ENCODE assay signal across 16 mouse cellular contexts in the genomic region with DNA sequence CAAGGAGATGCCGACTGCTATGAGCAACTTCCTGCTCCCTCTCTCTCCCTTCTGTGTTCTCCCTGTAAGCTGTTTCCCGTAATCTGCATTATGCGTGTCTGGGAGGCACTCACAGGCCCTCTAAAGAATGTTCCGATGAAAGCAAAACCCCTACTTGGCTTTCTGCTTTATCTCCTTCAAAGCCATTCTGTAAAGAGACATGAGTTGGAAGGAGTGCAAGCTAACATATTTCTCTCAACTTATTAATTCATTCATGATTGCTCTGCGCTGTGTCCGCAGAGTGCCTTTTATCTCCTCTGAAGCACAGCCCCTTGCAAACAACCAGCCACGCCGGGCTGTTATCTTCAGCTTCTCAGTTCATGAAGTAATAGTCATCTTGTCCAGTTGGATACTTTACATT.
DNase-seq lines count a peak whose midpoint lies in the region; ATAC-seq and TF ChIP-seq lines count a peak whose summit lies in the region.
"Had no signal": no experiment of that assay in that cellular context is flagged by ENCODE, and none has a peak within 500 bp of the region (broad histone marks: within the 10 kb centered on the region; RNA-seq: fewer than 3 reads in every experiment).

No protein-coding gene starts in this region.

- 67% methylated on average over 8 of the region's 8 CpGs for WGBS in liver, adult 2 months
- 54% methylated on average over 8 of the region's 8 CpGs for WGBS in liver, embryonic 12.5 days (ENCODE audit: insufficient replicate concordance)

- no peak overlapping the region for H3K4me3 ChIP-seq in liver, adult 2 months (ENCODE audit: insufficient read depth, low read depth, low read length)
- no peak overlapping the region for H3K4me3 ChIP-seq in liver, embryonic 12.5 days
- H3K4me3 ChIP-seq in embryonic fibroblast, embryonic 13.5 days (ENCODE audit: insufficient read depth, low read length): no peak overlapping the region
- H3K4me3 ChIP-seq: embryonic facial prominence, embryonic 15.5 days; forebrain, embryonic 13.5 days; liver, embryonic 15.5 days had no signal

- no peak for TF ChIP-seq CTCF in liver, adult 2 months (IDR thresholded peaks at IDR 0.05; ENCODE audit: low read depth, low read length)
- TF ChIP-seq CTCF in brain, embryonic 14.5 days (IDR thresholded peaks at IDR 0.05; ENCODE audit: borderline replicate concordance, extremely low read depth, insufficient read depth, insufficient read length): no peak
- TF ChIP-seq CTCF in embryonic fibroblast, embryonic 13.5 days (IDR thresholded peaks at IDR 0.05; ENCODE audit: borderline replicate concordance, insufficient read depth, low read length): no peak

- no peak for TF ChIP-seq POLR2A in liver, adult 2 months (IDR thresholded peaks at IDR 0.05; ENCODE audit: extremely low read depth, insufficient read depth, low read length)
- no peak for TF ChIP-seq POLR2A in brain, embryonic 14.5 days (IDR thresholded peaks at IDR 0.05; ENCODE audit: borderline replicate concordance, extremely low read depth, insufficient read depth, insufficient read length, poor library complexity, severe bottlenecking)
- no peak for TF ChIP-seq POLR2A in embryonic fibroblast, embryonic 13.5 days (IDR thresholded peaks at IDR 0.05; ENCODE audit: low read depth, low read length)

- ATAC-seq in liver, embryonic 12.5 days: no peak
- ATAC-seq in CD4-positive, CD25-positive, alpha-beta regulatory T cell, adult 4 months: no peak
- ATAC-seq in megakaryocyte progenitor cell, adult 5-6 weeks (replicated peaks; ENCODE audit: poor library complexity): no peak
- ATAC-seq: activated CD4-positive, CD25-positive, alpha-beta regulatory T cell, adult 4 months; forebrain, embryonic 13.5 days had no signal

- H3K27ac ChIP-seq in liver, adult 2 months (replicated peaks; ENCODE audit: insufficient read depth, low read depth, low read length): no peak overlapping the region
- no peak overlapping the region for H3K27ac ChIP-seq in liver, embryonic 12.5 days
- peak overlapping the region; percentile 9; the same call in 1 of the 2 replicates for H3K27ac ChIP-seq in embryonic fibroblast, embryonic 13.5 days (ENCODE audit: insufficient read depth, low read length)
- H3K27ac ChIP-seq: embryonic facial prominence, embryonic 15.5 days; forebrain, embryonic 13.5 days; liver, embryonic 15.5 days had no signal

- H3K36me3 ChIP-seq in liver, adult 2 months (ENCODE audit: control insufficient read depth, insufficient read depth, low read length): no peaks in the 10 kb centered on the region
- H3K36me3 ChIP-seq in liver, embryonic 12.5 days: no peaks in the 10 kb centered on the region
- H3K36me3 ChIP-seq: embryonic facial prominence, embryonic 15.5 days; liver, embryonic 15.5 days had no signal

- no peaks in the 10 kb centered on the region for H3K9me3 ChIP-seq in liver, embryonic 12.5 days (replicated peaks)
- H3K9me3 ChIP-seq: embryonic facial prominence, embryonic 15.5 days; forebrain, embryonic 13.5 days; liver, embryonic 15.5 days had no signal

- peak; percentile 19 for DNase-seq in liver, adult 2 months (ENCODE audit: extremely low read depth, low read depth, low spot score)
- DNase-seq in brain, embryonic 14.5 days (ENCODE audit: low read depth): peak; percentile 23
- DNase-seq in heart, postnatal 10 days: peak; percentile 42 to 60
- DNase-seq in left cerebral cortex, postnatal 25 days (ENCODE audit: low spot score in 2 of 2): no peak
- DNase-seq: cerebellum, adult 11 months; right cerebral cortex, postnatal 25 days; thymus, postnatal 36 days had no signal

- no peaks in the 10 kb centered on the region for H3K79me2 ChIP-seq in liver, adult 2 months (ENCODE audit: control insufficient read depth, insufficient read depth, low read length)

- no peaks in the 10 kb centered on the region for H3K27me3 ChIP-seq in liver, adult 2 months (ENCODE audit: control insufficient read depth, insufficient read depth, low read length)
- H3K27me3 ChIP-seq in liver, embryonic 12.5 days (replicated peaks): no peaks in the 10 kb centered on the region
- H3K27me3 ChIP-seq: CH12.LX; embryonic facial prominence, embryonic 15.5 days; forebrain, embryonic 13.5 days; liver, embryonic 15.5 days had no signal

- H3K4me2 ChIP-seq in liver, embryonic 12.5 days: no peak overlapping the region
- H3K4me2 ChIP-seq: embryonic facial prominence, embryonic 15.5 days; forebrain, embryonic 13.5 days; liver, embryonic 15.5 days had no signal

- no peak overlapping the region for H3K9ac ChIP-seq in liver, adult 2 months (ENCODE audit: low read depth, low read length)
- H3K9ac ChIP-seq in liver, embryonic 12.5 days: no peak overlapping the region
- H3K9ac ChIP-seq: embryonic facial prominence, embryonic 15.5 days; forebrain, embryonic 13.5 days; liver, embryonic 15.5 days had no signal

- H3K4me1 ChIP-seq in liver, adult 2 months (ENCODE audit: control insufficient read depth, insufficient read depth, low read length): no peaks in the 10 kb centered on the region
- H3K4me1 ChIP-seq in liver, embryonic 12.5 days: no peaks in the 10 kb centered on the region
- H3K4me1 ChIP-seq in embryonic fibroblast, embryonic 13.5 days (ENCODE audit: control insufficient read depth, insufficient read depth, low read length): no peaks in the 10 kb centered on the region
- H3K4me1 ChIP-seq: liver, embryonic 15.5 days had no signal

- intact Hi-C loops in heart, postnatal 10 days (cut with DNase I): no loop called here
- intact Hi-C loops in left cerebral cortex, postnatal 25 days (cut with DNase I): loop anchor here (5.0 kb wide), 1 partner anchor 652 kb away; a partner anchor contains a TSS

Comparison
In these comparisons a context has a peak if more than half of its experiments do, and no peak if none do; other contexts are left out.
1. DNase-seq: peak in liver, adult 2 months (single experiment), brain, embryonic 14.5 days (single experiment) and heart, postnatal 10 days (2 of 2); none in left cerebral cortex, postnatal 25 days (0 of 2).